Mouse (Mus musculus): Measurements from ENCODE around the gene Ninl. TPM values are rescaled to one million over a fixed set of nuclear protein-coding genes. Genes with fewer than 3 reads are reported as not detected.

Gene Ninl
- polyA plus RNA-seq, 1 experiment = 9.3 TPM

DNA sequence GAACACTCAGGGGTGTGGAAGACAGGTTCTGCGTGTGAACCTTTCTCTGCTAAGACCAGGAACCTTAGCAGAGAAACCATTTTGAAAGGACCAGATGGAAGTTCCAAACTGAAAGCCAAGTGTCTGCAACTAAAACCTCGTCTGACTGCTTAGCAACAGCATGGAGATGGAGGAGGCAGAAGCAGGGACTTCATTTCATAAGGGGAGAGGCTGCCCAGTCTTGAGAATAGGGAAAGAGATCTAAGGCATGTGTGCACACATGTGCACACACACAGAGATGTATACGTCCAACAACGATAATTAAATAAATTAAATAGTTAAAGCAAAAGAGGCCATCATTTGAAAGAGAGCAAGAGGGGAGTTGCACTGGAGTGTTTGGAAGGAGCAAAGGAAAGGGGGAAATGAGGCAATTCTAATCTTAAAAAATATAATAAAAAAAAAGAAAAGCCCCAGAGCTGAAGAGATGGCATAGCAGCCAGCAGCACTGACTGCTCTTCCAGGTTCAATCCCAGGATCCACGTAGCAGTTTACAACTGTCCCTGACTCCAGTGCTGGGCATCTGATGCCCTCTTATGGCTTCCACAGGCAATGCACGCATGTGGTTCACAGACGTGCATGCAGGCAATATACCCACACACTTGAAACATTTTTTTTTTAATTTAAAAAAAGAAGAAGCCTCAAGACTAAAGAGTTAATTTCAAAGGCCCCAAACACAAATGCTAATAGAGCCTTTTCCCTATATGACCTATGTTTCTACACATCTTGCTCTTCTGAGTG is 38.6 kb downstream of the Ninl start:
- TF ChIP-seq FLI1 (IDR thresholded peaks at IDR 0.05; ENCODE audit: low read length) = no peak
- no peak for TF ChIP-seq GATA1 (IDR thresholded peaks at IDR 0.05; ENCODE audit: borderline replicate concordance, low read length)
- H3K36me3 ChIP-seq (replicated peaks; ENCODE audit: low read length) = peaks cover 25% of the 10 kb centered on the region
- H3K4me1 ChIP-seq = peaks cover 94% of the 10 kb centered on the region
- no peaks in the 10 kb centered on the region for H3K27me3 ChIP-seq (replicated peaks)
- no peaks in the 10 kb centered on the region for H3K9me3 ChIP-seq
- peak overlapping the region; percentile 38 for H3K4me3 ChIP-seq (replicated peaks)

GRCm38 (mm10) chr2:150999021-150999420 is 40.2 kb downstream of the Ninl start:
- Histone ChIP-seq H3K27me3 (replicated peaks) (no peaks in the 10 kb centered on the region), H3K9me3 (no peaks in the 10 kb centered on the region), H3K36me3 (replicated peaks; ENCODE audit: low read length) (peaks cover 20% of the 10 kb centered on the region), H3K4me1 (peaks cover 94% of the 10 kb centered on the region), H3K4me3 (replicated peaks) (no peak overlapping the region)
- no peak for TF ChIP-seq GATA1 (IDR thresholded peaks at IDR 0.05; ENCODE audit: borderline replicate concordance, low read length)
- no peak for TF ChIP-seq FLI1 (IDR thresholded peaks at IDR 0.05; ENCODE audit: low read length)

DNA sequence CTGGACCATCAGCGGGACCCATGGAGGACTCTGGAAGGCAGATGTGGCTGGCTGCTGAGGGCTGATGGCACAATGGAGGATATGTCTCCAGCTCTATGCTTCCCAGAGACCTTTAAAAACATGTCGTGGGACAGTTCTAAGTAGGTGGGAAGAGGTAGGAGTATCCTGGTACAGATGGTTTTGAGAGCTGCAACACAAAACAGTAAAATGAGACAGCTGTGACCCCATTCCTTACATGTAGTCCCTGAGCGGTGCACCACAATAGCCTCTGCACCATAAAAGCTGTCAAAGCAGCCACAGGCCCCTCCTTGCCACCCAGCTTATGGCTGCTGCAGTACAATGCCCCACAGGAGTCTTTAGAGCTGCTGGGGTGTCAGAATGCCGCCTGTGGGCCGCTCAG is 41.6 kb downstream of the Ninl start:
- Histone ChIP-seq H3K9me3 (no peaks in the 10 kb centered on the region), H3K4me3 (replicated peaks) (no peak overlapping the region), H3K4me1 (peaks cover 92% of the 10 kb centered on the region), H3K27me3 (replicated peaks) (no peaks in the 10 kb centered on the region), H3K36me3 (replicated peaks; ENCODE audit: low read length) (peaks cover 23% of the 10 kb centered on the region)
- TF ChIP-seq FLI1 (IDR thresholded peaks at IDR 0.05; ENCODE audit: low read length) = no peak
- TF ChIP-seq GATA1 (IDR thresholded peaks at IDR 0.05; ENCODE audit: borderline replicate concordance, low read length) = no peak

GRCm38 (mm10) chr2:150995324-150995723 is 43.9 kb downstream of the Ninl start:
- Histone ChIP-seq H3K4me1 (peaks cover 91% of the 10 kb centered on the region), H3K27me3 (replicated peaks) (no peaks in the 10 kb centered on the region), H3K9me3 (no peaks in the 10 kb centered on the region), H3K4me3 (replicated peaks) (no peak overlapping the region), H3K36me3 (replicated peaks; ENCODE audit: low read length) (peaks cover 32% of the 10 kb centered on the region)
- TF ChIP-seq GATA1 (IDR thresholded peaks at IDR 0.05; ENCODE audit: borderline replicate concordance, low read length) (no peak), FLI1 (IDR thresholded peaks at IDR 0.05; ENCODE audit: low read length) (no peak)

- peaks cover 5% of the 10 kb centered on the region for H3K9me3 ChIP-seq
- H3K4me1 ChIP-seq = peaks cover 60% of the 10 kb centered on the region
- peaks cover 20% of the 10 kb centered on the region for H3K36me3 ChIP-seq (replicated peaks; ENCODE audit: low read length)
- no peak overlapping the region for H3K4me3 ChIP-seq (replicated peaks)
- no peaks in the 10 kb centered on the region for H3K27me3 ChIP-seq (replicated peaks)
- TF ChIP-seq FLI1 (IDR thresholded peaks at IDR 0.05; ENCODE audit: low read length) (no peak), GATA1 (IDR thresholded peaks at IDR 0.05; ENCODE audit: borderline replicate concordance, low read length) (no peak)
These were observed 48.1 kb downstream of the Ninl start for GRCm38 (mm10) chr2:150991050-150991449.

- TF ChIP-seq FLI1 (IDR thresholded peaks at IDR 0.05; ENCODE audit: low read length) (no peak), GATA1 (IDR thresholded peaks at IDR 0.05; ENCODE audit: borderline replicate concordance, low read length) (no peak)
- Histone ChIP-seq H3K9me3 (peaks cover 5% of the 10 kb centered on the region), H3K27me3 (replicated peaks) (no peaks in the 10 kb centered on the region), H3K4me3 (replicated peaks) (no peak overlapping the region), H3K36me3 (replicated peaks; ENCODE audit: low read length) (peaks cover 20% of the 10 kb centered on the region), H3K4me1 (peaks cover 55% of the 10 kb centered on the region)
These were observed 48.7 kb downstream of the Ninl start for GRCm38 (mm10) chr2:150990506-150990905.

DNA sequence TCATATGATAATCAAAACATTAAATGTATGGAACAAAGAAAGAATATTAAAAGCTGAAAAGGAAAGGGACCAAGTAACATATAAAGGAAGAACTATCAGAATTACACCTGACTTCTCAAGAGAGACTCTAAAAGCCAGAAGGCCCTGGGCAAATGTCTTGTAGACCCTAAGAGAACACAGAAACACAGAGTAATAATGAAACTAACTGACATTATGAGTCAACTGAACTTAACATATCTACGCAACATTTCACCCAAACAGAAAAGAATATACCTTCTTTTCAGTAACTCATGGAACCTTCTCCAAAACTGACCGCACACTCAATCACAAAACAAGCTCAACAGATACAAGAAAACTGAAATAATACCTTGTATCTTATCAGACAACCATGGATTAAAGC is 53.8 kb downstream of the Ninl start:
- Histone ChIP-seq H3K4me1 (peaks cover 37% of the 10 kb centered on the region), H3K4me3 (replicated peaks) (no peak overlapping the region), H3K36me3 (replicated peaks; ENCODE audit: low read length) (peaks cover 9% of the 10 kb centered on the region), H3K27me3 (replicated peaks) (no peaks in the 10 kb centered on the region), H3K9me3 (peaks cover 5% of the 10 kb centered on the region)
- TF ChIP-seq FLI1 (IDR thresholded peaks at IDR 0.05; ENCODE audit: low read length) (no peak), GATA1 (IDR thresholded peaks at IDR 0.05; ENCODE audit: borderline replicate concordance, low read length) (no peak)

GRCm38 (mm10) chr2:150982051-150982450 is 57.1 kb downstream of the Ninl start:
- Histone ChIP-seq H3K4me1 (peaks cover 60% of the 10 kb centered on the region), H3K4me3 (replicated peaks) (no peak overlapping the region), H3K36me3 (replicated peaks; ENCODE audit: low read length) (peaks cover 24% of the 10 kb centered on the region), H3K9me3 (no peaks in the 10 kb centered on the region), H3K27me3 (replicated peaks) (no peaks in the 10 kb centered on the region)
- no peak for TF ChIP-seq GATA1 (IDR thresholded peaks at IDR 0.05; ENCODE audit: borderline replicate concordance, low read length)
- TF ChIP-seq FLI1 (IDR thresholded peaks at IDR 0.05; ENCODE audit: low read length) = no peak

DNA sequence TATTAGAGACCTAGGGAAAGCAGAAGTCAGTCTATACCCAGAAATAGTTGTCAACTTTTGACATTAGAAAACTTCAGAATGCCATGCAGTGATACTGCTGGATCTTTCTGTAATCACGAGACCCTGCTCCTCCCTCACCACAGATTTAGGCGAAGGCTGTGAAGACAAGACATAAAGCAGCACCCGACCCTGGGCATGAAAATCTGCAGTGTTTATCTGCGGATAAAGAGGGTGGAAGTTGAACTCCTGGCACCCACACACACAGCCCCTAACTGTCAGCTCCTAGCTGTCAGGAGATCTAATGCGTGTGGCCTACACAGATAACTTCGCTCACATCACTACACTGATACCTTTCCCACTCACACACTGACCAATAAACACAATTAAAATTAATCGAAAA is 57.7 kb downstream of the Ninl start:
- no peak for TF ChIP-seq FLI1 (IDR thresholded peaks at IDR 0.05; ENCODE audit: low read length)
- TF ChIP-seq GATA1 (IDR thresholded peaks at IDR 0.05; ENCODE audit: borderline replicate concordance, low read length) = no peak
- no peaks in the 10 kb centered on the region for H3K27me3 ChIP-seq (replicated peaks)
- peak overlapping the region; percentile 59 for H3K4me3 ChIP-seq (replicated peaks)
- peaks cover 65% of the 10 kb centered on the region for H3K4me1 ChIP-seq
- H3K9me3 ChIP-seq = no peaks in the 10 kb centered on the region
- H3K36me3 ChIP-seq (replicated peaks; ENCODE audit: low read length) = peaks cover 24% of the 10 kb centered on the region

DNA sequence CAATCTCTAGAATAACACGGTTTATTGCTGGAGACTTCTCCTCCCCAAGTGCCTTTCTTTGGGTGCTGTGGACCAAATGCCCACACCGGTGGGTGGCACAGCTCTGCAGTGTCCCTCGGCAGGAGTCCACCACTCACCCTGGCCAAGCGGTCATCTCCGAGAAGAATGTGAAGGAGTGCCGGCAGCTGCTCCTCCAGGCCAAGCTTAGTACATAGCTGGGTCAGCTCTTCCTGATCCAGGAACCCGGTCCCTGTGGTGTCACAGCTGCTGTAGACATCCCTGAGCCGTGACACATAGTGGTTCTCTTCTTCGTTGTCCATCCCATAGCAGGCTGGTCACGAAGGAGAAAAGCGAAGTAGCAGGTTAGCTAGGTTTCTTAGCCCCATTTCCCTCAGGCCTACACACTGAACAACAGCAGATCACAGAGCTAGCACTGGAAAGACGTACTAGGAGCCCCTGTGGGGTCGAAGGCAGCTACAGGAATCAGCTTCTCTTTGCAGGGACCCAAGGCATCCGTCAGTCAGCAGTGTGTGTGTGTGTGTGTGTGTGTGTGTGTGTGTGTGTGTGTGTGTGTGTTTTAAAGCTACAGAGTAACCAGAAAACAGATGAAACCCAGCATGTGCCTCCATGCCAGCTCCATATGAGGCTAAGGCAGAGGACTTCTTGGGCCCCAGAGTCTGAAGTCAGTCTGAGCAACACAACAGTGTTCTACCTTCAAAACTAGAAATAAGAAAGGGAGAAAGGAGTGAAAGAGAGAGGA is 59.1 kb downstream of the Ninl start:
- Histone ChIP-seq H3K36me3 (replicated peaks; ENCODE audit: low read length) (peaks cover 39% of the 10 kb centered on the region), H3K4me1 (peaks cover 80% of the 10 kb centered on the region), H3K9me3 (no peaks in the 10 kb centered on the region), H3K4me3 (replicated peaks) (no peak overlapping the region), H3K27me3 (replicated peaks) (no peaks in the 10 kb centered on the region)
- no peak for TF ChIP-seq GATA1 (IDR thresholded peaks at IDR 0.05; ENCODE audit: borderline replicate concordance, low read length)
- no peak for TF ChIP-seq FLI1 (IDR thresholded peaks at IDR 0.05; ENCODE audit: low read length)

All from megakaryocyte, embryonic 14.5 days (primary cell).